Mouse (Mus musculus): ENCODE results near the gene Fyn.

The Fyn gene

DNA sequence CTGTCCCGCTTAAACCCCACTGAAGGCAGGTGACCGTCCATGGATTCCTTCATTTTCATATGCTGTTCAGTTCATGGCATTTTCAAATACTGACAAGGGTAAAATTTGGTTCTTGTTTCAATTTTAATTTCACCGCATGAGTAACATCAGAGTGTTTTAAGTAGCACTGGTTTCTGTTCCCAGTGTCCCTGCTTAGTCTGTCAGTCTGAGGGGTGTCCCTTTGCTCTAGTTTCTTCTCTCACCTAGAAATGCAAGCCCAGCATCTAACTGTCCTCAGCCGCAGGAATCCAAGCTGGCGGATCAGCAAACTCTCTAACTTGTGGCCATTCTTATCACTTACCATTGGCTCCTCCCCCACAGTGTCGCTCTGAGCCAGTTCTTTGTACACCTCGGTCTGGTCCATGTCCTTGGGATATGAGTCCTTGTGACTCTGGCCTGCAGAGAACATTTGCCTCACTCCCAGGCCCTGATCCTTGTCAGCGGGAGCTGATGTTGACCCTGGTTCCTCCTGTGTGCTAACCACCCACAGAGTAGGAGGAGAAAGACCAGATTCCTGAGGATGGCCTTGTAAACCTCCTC lies 9.5 kb downstream of the Fyn start:
- in situ Hi-C loops (cut with MboI; ENCODE audit: low sequenced_read_pairs) = no loop called here

DNA sequence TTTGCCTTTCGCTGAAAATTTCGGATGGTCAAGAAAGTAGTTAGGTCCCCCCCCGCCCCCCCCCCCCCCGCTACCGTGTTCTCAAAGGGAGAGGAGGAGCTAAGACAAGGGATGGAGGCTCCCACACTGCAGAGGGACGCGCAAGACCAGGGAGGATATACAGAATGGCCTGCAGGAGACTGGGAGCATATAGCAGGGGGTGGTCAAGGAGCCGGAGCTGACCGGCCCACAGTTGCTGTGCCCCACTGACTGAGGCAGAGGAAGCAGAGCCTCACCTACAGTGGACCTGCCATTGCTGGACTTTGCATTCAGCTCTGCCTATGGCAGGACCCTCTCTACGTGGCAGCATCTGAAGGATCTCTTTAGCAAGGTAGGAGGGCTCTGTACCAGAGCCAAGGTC lies 10.6 kb downstream of the Fyn start:
- in situ Hi-C loops (cut with MboI; ENCODE audit: low sequenced_read_pairs) = no loop called here

DNA sequence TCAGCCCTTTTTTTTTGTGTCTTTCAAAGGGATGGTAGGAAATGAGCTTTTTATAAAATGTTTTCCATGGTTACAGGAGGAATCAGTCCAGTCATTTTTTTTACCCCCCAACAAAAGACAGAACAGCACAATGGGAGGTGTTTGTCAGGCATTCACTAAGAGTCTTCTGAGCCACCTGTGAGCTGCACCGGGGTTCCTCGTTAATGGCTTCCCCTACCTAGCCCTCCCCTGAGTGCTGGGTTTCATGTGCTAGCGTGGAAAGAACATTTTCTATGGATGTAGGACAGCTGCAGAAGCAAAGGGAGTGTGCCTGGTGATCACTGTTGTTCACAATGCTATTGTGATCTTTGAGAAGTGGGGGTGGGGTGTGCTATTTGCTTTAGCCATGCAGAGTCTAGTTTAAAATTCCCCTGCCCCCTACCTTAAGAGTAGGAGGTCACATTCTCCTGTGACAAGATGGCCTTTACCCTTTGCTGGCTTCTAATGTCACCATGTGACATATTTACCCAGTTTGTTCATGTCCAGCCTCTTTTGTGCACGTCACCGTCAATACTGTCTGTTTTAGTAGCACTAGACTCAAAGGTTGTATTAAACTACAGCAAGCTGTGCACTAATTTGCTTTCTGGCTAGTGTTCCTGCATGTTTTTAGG lies 11.2 kb downstream of the Fyn start:
- in situ Hi-C loops (cut with MboI; ENCODE audit: low sequenced_read_pairs) = no loop called here

DNA sequence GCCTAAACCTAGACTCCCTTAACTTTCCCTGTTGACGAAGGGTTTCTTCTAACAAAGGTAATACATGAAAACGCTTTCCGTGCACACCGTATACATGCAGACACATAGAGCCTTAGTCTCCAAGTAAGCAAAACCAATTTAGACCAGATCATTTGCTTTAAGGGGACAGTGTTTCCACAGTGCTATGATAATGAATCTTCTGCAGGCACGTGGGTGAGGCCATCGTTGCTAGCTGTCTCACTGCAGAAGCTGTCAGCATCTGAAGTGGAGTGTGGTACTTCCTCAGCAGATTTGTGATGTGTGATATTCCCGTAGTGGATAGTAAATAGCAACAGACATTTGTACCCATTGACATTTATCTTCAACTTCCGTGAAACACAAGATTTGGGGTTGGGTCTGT lies 16.6 kb downstream of the Fyn start:
- in situ Hi-C loops (cut with MboI; ENCODE audit: low sequenced_read_pairs) = no loop called here

DNA sequence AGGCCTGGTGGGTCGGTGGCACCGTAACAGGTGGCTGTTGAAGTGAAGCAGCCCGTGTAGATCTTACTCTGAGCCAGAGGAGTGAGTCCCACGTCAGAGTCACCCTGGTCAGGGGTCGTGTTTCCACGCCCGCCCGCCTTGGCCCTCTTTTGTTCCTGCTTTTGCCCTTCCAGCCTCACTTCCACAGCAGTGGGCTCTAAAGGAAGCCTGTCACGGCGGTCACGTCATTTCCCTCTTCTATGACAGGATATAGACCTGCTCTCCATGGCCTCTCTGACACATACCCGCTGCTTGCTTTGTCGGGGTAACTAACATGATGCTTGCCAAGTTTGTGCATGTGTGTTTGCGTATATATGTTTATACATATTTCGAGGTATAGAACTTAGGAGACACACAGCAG lies 17.5 kb downstream of the Fyn start:
- in situ Hi-C loops (cut with MboI; ENCODE audit: low sequenced_read_pairs) = no loop called here

DNA sequence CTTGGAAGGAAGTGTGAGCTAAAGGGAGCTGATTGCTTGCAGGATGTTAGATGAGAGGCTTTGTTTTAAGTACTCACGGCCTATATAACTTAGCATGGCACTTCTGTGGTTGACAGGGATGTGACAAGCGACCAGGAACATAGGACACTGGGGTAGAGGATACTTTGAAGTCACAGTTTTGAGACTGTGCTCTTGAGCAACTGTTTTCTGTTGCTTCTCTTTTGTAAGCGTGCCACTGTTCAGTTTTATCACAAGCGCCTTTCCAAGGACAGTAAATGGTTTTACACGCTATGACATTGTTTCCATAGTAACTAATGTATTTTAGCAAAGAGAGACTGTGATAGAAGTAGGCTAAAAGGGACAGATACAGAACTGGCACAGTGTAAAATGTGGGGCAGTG lies 18.4 kb downstream of the Fyn start:
- in situ Hi-C loops (cut with MboI; ENCODE audit: low sequenced_read_pairs) = no loop called here

DNA sequence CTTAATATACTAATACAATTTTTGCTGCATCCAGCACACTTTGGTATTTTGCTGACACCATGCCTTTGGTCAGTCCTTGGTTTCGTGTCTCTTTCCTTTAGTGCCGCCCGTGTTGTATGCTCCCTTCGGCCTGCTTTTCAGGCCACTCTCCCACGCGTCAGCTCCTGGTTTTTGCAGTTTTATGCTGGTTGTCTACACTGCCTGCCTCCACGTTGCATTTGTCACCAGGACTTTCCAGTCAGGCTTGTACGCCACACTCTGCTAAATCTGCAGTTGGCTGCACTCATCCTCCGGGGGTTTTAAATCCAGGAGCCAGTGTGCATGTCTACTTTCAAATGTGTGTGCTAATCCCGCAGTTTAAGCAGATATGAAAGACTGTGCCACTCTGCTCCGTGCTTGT lies 18.9 kb downstream of the Fyn start:
- in situ Hi-C loops (cut with MboI; ENCODE audit: low sequenced_read_pairs) = no loop called here

DNA sequence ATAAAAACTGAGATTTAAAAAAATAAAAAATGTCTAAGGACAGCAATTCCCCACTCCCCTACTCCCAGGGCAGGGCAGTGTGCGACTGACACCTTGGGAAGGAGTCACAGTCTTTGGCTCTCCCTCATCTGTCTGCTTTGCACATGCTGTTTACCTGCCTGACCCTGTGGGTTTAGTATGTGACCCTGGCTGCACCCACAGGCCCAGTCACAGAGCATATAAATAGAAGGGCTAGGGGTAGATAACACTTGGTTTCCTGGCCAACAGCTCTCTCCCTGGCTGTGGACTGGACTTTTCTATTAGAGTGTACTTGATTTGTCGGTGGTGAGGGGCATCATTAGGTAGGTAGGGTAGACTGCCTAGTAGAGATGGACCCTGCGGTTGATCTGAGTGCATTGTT lies 19.5 kb downstream of the Fyn start:
- in situ Hi-C loops (cut with MboI; ENCODE audit: low sequenced_read_pairs) = no loop called here

DNA sequence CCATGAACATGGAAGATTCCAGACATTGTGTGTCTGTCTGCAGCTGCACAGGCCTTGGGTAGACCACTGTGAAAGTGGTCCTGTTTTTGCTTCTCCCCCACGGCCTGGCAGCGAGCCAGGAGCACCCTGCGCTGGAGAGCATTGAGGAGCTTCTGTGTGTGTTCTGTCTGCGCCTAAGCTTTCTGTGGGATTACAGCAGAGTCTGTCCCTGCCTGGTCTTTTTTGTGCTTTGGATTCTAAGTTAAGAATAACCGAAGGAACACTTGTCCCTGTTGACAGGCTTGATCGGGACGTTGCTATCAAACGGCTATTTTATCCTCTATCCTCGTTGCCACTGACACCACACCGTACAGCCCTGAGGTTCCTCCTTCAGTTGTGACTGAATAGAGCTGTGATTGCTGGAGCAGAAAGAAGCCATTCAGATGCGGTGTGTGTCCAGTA lies 20.8 kb downstream of the Fyn start:
- in situ Hi-C loops (cut with MboI; ENCODE audit: low sequenced_read_pairs) = no loop called here

DNA sequence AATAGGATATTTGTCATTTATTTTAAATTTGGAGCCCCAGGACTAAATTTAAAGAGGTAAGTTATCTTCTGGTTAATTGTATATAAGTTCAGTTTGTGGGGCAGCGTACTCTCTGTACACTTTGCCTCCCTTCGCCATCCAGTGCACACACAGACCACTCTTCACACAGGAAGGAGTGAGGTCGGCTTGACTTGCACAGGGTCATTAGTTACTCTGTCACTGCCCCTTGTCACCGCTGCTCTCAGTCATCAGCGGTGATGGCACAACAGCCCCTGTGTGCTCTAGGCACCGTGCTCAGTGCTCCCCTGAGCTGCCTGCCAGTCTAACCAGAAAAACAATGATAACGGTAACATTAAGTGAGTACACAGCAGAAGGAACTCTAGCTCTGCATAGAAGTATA lies 21.9 kb downstream of the Fyn start:
- in situ Hi-C loops (cut with MboI; ENCODE audit: low sequenced_read_pairs) = no loop called here

DNA sequence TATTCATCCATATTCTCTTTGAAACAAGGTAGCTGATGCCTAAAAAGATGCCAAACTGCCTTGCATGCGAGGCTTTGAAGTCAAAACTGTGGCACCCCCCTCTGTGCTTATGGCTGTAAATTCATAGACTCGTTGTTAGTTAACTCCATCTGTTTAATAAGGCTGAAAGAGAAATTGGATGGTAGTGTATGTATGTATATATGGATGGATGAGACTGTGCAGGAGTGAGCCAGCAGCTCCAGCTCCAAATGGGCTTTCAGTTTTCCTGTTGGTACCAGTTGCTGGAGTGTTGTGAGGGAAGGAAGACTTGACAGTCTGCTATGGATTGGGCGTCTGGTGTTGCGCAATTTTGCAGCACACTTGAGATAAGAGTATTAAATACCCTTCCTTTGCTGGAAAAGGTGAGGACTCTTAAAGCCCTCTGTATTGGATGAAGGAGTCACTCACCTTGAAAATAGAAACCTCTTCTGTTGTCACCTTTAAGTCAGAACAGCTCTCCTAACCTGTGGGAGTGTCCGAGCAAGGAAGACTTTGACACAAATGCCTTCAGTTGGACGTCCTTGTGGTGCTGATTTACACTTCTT lies 24.3 kb downstream of the Fyn start:
- in situ Hi-C loops (cut with MboI; ENCODE audit: low sequenced_read_pairs) = no loop called here

DNA sequence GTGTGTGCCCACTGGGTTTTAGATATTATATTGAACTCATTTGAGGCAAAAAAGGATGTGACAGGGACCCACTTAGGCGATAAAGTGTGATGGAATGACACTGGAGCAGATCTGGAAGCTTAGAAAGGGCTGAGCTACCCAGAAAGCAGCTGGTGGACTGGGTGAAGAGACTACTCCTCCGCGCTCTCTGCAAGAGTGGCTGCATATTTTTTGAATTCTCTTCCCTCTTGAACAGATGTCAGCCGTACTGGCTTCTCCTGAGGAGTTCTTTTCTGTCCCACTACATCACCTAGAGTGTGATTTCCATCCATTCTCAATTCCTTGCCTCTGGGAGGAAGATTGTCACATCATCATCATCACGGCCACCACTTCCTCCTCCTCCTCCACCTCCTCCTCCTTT lies 26.9 kb downstream of the Fyn start:
- in situ Hi-C loops (cut with MboI; ENCODE audit: low sequenced_read_pairs) = no loop called here

DNA sequence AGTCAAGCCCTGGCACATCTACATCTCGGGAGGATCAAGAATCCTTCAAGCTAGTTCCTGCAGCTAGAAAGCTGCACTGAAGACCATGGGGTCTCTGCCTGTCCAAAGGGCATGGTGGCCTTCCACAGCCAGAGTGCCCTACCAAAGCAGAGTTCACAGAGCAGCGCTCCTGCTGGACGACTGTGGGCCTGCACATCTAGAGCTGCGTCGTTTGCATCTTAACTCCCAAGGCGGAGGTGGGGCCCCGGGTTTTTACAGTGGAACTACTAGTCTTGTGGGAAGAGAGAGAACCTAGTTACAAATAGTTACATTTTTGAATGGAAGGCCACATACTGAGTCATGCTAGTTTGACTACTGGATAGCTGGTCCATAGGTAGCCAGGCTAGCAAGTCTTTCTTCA lies 30.3 kb downstream of the Fyn start:
- in situ Hi-C loops (cut with MboI; ENCODE audit: low sequenced_read_pairs) = no loop called here

DNA sequence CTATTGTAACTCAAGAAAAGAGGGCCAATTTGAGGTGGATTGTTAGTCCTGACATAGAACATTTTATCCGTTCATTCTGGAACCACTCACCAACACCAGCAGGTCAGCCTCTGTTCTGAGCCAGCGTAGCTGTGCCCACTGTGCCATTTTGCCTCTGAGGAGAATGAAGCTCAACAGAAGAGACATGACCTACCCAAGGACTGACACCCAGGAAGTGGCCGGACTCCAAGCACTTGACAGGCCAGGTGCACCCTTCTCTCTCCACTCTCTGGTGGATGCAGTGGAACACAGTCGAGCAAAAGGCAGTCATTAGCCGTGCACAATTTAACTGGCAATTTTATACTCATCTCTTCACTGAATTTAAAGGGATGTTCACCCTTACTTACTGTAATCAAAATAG lies 31.5 kb downstream of the Fyn start:
- in situ Hi-C loops (cut with MboI; ENCODE audit: low sequenced_read_pairs) = no loop called here

DNA sequence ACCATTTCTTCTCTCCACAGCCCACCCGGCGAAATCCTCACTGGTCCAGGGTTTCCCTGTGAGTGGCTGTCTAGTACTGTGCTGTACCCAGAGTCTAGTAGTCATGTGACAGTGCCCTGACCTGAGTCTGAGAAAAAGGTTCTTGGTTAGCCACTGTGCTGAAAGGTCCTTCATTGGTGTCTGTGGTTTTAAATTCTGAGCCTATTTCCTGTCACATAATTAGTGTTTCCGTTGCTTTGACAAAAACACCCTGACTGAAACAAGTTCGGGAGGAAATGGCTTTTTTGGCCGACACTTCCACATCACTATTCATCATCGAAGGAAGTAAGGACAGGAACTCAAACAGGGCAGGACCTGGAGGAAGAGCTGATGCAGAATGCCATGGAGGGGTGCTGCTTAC lies 33.8 kb downstream of the Fyn start:
- in situ Hi-C loops (cut with MboI; ENCODE audit: low sequenced_read_pairs) = no loop called here

DNA sequence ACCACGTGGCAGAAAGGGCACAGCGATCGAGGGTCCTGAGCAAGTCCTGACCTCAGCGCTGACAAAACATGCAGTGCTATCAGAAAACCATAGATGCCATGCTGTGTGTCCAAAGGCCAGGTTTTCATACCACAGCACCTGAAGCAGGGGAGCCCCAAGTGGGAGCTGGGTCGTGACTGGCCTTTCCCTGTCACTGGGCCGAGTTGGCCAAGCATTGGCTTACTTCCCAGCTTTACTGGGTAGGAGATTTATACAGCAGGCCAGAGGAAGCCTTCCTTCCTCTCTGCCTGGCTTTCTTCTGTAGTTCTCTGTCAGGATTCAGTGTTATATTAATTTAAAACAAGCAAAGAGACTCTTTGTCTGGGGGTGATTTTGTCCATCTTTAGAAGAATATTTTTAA lies 35.1 kb downstream of the Fyn start:
- in situ Hi-C loops (cut with MboI; ENCODE audit: low sequenced_read_pairs) = no loop called here

DNA sequence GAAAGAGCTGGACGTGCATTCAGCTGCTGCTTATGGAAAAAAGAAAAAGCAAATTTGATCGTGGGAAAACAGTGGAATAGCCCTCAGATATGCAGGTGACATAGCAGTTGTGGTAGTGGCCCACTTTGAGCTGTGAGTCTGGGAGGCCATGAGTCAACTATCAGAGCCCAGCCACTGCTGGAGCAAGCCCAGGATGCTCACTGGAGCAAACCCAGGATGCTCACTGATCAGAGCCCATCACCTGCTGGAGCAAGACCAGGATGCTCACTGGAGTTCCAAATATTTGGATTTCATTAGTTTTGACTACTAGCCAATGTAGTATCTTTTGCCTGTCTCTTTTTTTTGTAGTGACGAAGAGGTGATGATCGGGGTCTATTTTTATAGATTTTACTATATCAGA lies 35.5 kb downstream of the Fyn start:
- in situ Hi-C loops (cut with MboI; ENCODE audit: low sequenced_read_pairs) = no loop called here

DNA sequence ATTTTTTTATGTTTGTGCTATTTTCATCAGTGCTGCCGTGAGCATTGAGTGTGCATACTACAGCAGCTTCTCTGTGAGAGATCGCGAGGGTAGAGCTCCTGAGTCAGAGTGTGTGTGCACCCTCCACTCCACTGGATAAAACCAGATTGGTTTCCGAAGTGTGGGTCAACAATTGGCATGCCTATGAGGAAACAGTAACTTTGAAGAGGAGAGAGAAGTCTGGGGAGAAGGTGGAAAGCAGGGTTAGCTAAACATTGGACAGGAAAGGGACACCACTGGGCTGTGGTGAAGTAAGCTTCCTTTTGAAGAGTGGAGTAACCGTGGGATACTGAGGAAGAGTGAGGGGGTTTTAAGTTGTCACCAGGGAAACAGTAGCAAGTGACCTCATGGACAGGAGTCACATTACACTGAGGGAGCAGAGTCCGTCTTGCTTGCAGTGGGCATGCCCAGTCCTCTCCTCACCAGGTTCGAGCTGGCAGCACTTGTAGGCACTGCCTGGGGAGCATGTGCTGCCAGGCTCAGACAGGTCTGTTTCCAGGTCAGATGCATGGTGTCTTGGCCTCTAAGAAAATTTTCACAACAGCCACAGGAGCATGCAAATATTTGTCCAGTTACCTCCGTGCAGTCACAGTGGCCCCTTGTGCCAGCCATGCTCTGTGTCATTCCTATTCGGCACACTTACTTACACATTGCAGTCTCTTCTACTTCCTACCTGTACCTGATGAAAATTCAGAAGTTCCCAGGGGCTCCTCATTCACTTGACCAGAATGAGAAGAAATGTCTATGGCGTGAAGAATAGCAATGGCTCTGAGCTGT lies 37.5 kb downstream of the Fyn start:
- in situ Hi-C loops (cut with MboI; ENCODE audit: low sequenced_read_pairs) = no loop called here

DNA sequence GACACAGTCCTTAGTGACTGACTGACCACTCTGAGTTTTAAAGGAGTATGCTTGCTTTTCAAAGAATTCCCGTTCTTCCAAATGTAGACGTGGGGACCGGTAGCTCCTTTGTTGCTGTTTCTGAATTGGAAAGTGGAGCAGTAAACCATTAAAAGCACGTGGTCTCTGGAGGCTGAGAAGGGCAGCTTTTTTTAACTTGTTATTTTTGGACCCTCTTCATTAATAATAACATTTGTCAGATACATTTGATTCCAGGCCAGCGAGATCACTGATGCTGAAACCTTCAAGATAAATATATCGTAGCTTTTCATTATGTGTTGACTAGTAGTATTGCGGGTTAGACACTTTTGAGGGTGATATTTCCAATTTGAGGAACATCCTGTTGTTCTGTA lies 38.1 kb downstream of the Fyn start:
- in situ Hi-C loops (cut with MboI; ENCODE audit: low sequenced_read_pairs) = no loop called here

DNA sequence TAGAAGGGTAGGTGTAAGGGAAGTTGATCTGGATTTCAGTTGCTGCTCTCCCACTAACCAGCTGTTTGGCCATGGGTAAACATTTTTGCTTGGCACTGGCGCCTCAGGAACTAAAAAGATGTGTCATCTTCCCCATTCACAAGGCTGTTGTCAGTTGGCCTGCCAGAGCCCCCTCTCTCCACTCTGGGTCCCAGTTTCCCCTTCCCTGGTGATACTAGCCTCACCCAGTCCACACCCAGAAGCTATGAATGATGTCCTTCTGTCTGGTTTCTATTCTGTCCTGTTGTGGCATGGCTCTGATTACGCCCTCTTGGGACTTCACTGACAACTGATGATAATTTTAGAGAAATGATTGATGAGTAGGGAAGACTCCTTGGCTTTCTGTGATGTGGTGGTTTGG lies 38.9 kb downstream of the Fyn start:
- in situ Hi-C loops (cut with MboI; ENCODE audit: low sequenced_read_pairs) = no loop called here

DNA sequence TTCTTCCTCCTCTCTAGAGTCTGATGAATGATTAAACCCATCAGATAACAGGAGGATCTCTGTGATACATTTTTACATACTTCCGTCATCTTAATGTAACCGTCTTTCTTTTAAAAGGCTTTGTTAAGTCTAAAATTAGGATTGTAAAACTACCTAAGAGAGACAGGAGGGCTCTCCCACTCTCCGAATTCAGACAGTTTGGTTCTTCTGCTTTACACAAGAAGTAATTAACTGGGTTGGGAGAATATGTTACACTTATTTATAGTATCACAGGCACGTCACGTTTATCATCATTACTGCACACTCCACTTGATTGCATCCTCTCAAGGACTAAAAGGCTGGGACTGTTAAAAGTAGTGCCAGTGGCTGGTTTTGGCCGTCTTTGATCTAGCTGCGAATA lies 40.9 kb downstream of the Fyn start:
- in situ Hi-C loops (cut with MboI; ENCODE audit: low sequenced_read_pairs) = no loop called here

DNA sequence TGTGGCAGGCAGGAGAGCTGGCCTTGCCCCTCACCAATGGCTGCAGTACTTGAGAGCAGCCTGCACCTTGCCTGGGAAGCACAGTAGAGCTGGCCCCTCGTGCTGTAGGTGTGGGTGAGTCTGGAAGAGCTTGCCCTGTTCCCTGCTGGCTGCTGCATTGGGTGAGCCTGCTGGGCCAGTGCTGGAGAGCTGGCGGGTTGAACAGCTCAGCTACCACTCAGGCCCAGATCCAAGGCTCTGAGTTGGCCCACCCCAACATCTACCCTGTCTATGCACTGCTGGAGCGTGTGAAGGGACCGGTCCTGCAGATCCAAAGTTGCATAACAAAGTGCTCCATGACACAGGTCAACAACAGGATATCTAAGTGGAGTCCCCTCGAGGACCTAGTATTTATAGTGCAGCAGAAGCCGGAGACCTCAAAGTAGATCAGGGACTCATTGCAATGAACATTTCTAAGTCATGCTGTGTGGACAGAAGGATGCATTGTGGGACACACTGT lies 41.5 kb downstream of the Fyn start:
- in situ Hi-C loops (cut with MboI; ENCODE audit: low sequenced_read_pairs) = no loop called here
